Mouse (Mus musculus): Measurements from ENCODE around the gene Aqp8. TPM values are rescaled to one million over a fixed set of nuclear protein-coding genes. Genes with fewer than 3 reads are reported as not detected.

Aqp8 gene
- total and polyA plus RNA-seq, 2 experiments from 2014 or later, result 0.33 TPM; not detected in 1

- no peak overlapping the region for H3K4me3 ChIP-seq (ENCODE audit: low read length)
- peak; percentile 98 for TF ChIP-seq CTCF (IDR thresholded peaks at IDR 0.05; ENCODE audit: low read depth)
Measured at GRCm38 (mm10) chr7:123465692-123466387, 3.7 kb downstream of the Aqp8 start.

GRCm38 (mm10) chr7:123467961-123468360 lies 5.9 kb downstream of the Aqp8 start:
- H3K4me2 ChIP-seq (ENCODE audit: low read depth, low read length), result no peak overlapping the region
- no peak overlapping the region for H3K9ac ChIP-seq (replicated peaks; ENCODE audit: low read length)
- H3K9me3 ChIP-seq (ENCODE audit: low read length), result no peaks in the 10 kb centered on the region
- no peaks in the 10 kb centered on the region for H3K36me3 ChIP-seq (ENCODE audit: insufficient read depth, low read length)
- H3K4me1 ChIP-seq (ENCODE audit: insufficient read depth, low read length), result no peaks in the 10 kb centered on the region
- H3K4me3 ChIP-seq (ENCODE audit: low read length), result no peak overlapping the region
- ATAC-seq (no peak), DNase-seq (ENCODE audit: low spot score) (no peak)
- H3K27ac ChIP-seq, result no peak overlapping the region
- whole genome bisulfite sequencing, result 90% methylated on average over 1 of the region's 1 CpGs
- H3K27me3 ChIP-seq (ENCODE audit: insufficient read depth, low read length), result no peaks in the 10 kb centered on the region
- TF ChIP-seq CTCF (IDR thresholded peaks at IDR 0.05; ENCODE audit: low read depth), result no peak

More at GRCm38 (mm10) chr7:123465692-123466387, 3.7 kb downstream of the Aqp8 start:
- no peaks in the 10 kb centered on the region for H3K36me3 ChIP-seq (ENCODE audit: insufficient read depth, low read length)
- no peak overlapping the region for H3K27ac ChIP-seq
- no peak overlapping the region for H3K4me2 ChIP-seq (ENCODE audit: low read depth, low read length)
- no peak overlapping the region for H3K9ac ChIP-seq (replicated peaks; ENCODE audit: low read length)
- no peaks in the 10 kb centered on the region for H3K4me1 ChIP-seq (ENCODE audit: insufficient read depth, low read length)
- no peaks in the 10 kb centered on the region for H3K27me3 ChIP-seq (ENCODE audit: insufficient read depth, low read length)
- WGBS, result 43% methylated on average over 6 of the region's 6 CpGs
- peak; percentile 83 for ATAC-seq
- peak; percentile 93 for DNase-seq (ENCODE audit: low spot score)
- H3K9me3 ChIP-seq (ENCODE audit: low read length), result no peaks in the 10 kb centered on the region

GRCm38 (mm10) chr7:123487703-123488102 lies 25.6 kb downstream of the Aqp8 start:
- WGBS, result 71% methylated on average over 5 of the region's 5 CpGs
- no peaks in the 10 kb centered on the region for H3K9me3 ChIP-seq (ENCODE audit: low read length)
- no peak for TF ChIP-seq CTCF (IDR thresholded peaks at IDR 0.05; ENCODE audit: low read depth)
- no peak overlapping the region for H3K9ac ChIP-seq (replicated peaks; ENCODE audit: low read length)
- no peaks in the 10 kb centered on the region for H3K27me3 ChIP-seq (ENCODE audit: insufficient read depth, low read length)
- ATAC-seq (no peak), DNase-seq (ENCODE audit: low spot score) (peak; percentile 25)
- H3K4me2 ChIP-seq (ENCODE audit: low read depth, low read length), result no peak overlapping the region
- H3K27ac ChIP-seq, result no peak overlapping the region
- no peak overlapping the region for H3K4me3 ChIP-seq (ENCODE audit: low read length)
- no peaks in the 10 kb centered on the region for H3K4me1 ChIP-seq (ENCODE audit: insufficient read depth, low read length)
- no peaks in the 10 kb centered on the region; the same call in 1 of the 2 replicates for H3K36me3 ChIP-seq (ENCODE audit: insufficient read depth, low read length)

GRCm38 (mm10) chr7:123499481-123500238 lies 37.6 kb downstream of the Aqp8 start:
- no peak for TF ChIP-seq CTCF (IDR thresholded peaks at IDR 0.05; ENCODE audit: low read depth)
- 24% methylated on average over 19 of the region's 19 CpGs for WGBS
- Histone ChIP-seq H3K9me3 (ENCODE audit: low read length) (no peaks in the 10 kb centered on the region), H3K4me3 (ENCODE audit: low read length) (peak overlapping the region; percentile 74), H3K27me3 (ENCODE audit: insufficient read depth, low read length) (no peaks in the 10 kb centered on the region), H3K4me2 (ENCODE audit: low read depth, low read length) (peak overlapping the region; percentile 95), H3K4me1 (ENCODE audit: insufficient read depth, low read length) (no peaks in the 10 kb centered on the region; the same call in 1 of the 2 replicates), H3K36me3 (ENCODE audit: insufficient read depth, low read length) (peaks cover 6% of the 10 kb centered on the region; the same call in 1 of the 2 replicates), H3K27ac (peak overlapping the region; percentile 97), H3K9ac (replicated peaks; ENCODE audit: low read length) (peak overlapping the region; percentile 82)
- ATAC-seq (peak; percentile 6; the same call in 1 of the 2 replicates), DNase-seq (ENCODE audit: low spot score) (peak; percentile 45)

- Histone ChIP-seq H3K4me1 (ENCODE audit: insufficient read depth, low read length) (no peaks in the 10 kb centered on the region; the same call in 1 of the 2 replicates), H3K4me3 (ENCODE audit: low read length) (peak within 1 kb of the TSS; percentile 74), H3K9ac (replicated peaks; ENCODE audit: low read length) (peak within 1 kb of the TSS; percentile 82), H3K27ac (peak within 1 kb of the TSS; percentile 97), H3K27me3 (ENCODE audit: insufficient read depth, low read length) (no peaks in the 10 kb centered on the region), H3K4me2 (ENCODE audit: low read depth, low read length) (peak within 1 kb of the TSS; percentile 95), H3K36me3 (ENCODE audit: insufficient read depth, low read length) (peaks cover 4% of the 10 kb centered on the region; the same call in 1 of the 2 replicates), H3K9me3 (ENCODE audit: low read length) (no peaks in the 10 kb centered on the region)
- peak; percentile 98 for DNase-seq (ENCODE audit: low spot score)
- peak; percentile 97 for ATAC-seq
- TF ChIP-seq CTCF (IDR thresholded peaks at IDR 0.05; ENCODE audit: low read depth), result no peak
- WGBS, result under 1% methylated on average over 71 of the region's 71 CpGs
Measured at GRCm38 (mm10) chr7:123500239-123501219, 38.4 kb downstream of the Aqp8 start, which contains the start of gene Zkscan2. Gene Zkscan2, minus strand, starts transcription at chr7:123500449.

GRCm38 (mm10) chr7:123503358-123503757 lies 41.3 kb downstream of the Aqp8 start:
- WGBS, result 41% methylated on average over 1 of the region's 1 CpGs
- ATAC-seq, result no peak
- DNase-seq (ENCODE audit: low spot score), result no peak

More at GRCm38 (mm10) chr7:123503358-123503757, 41.3 kb downstream of the Aqp8 start:
- Histone ChIP-seq H3K9me3 (ENCODE audit: low read length) (no peaks in the 10 kb centered on the region), H3K9ac (replicated peaks; ENCODE audit: low read length) (no peak overlapping the region), H3K4me1 (ENCODE audit: insufficient read depth, low read length) (no peaks in the 10 kb centered on the region; the same call in 1 of the 2 replicates), H3K27me3 (ENCODE audit: insufficient read depth, low read length) (no peaks in the 10 kb centered on the region), H3K27ac (no peak overlapping the region), H3K4me2 (ENCODE audit: low read depth, low read length) (no peak overlapping the region), H3K4me3 (ENCODE audit: low read length) (no peak overlapping the region), H3K36me3 (ENCODE audit: insufficient read depth, low read length) (no peaks in the 10 kb centered on the region)
- TF ChIP-seq CTCF (IDR thresholded peaks at IDR 0.05; ENCODE audit: low read depth), result no peak
